Comparison of ENCODE assay signal across 13 mouse cellular contexts in the genomic region with DNA sequence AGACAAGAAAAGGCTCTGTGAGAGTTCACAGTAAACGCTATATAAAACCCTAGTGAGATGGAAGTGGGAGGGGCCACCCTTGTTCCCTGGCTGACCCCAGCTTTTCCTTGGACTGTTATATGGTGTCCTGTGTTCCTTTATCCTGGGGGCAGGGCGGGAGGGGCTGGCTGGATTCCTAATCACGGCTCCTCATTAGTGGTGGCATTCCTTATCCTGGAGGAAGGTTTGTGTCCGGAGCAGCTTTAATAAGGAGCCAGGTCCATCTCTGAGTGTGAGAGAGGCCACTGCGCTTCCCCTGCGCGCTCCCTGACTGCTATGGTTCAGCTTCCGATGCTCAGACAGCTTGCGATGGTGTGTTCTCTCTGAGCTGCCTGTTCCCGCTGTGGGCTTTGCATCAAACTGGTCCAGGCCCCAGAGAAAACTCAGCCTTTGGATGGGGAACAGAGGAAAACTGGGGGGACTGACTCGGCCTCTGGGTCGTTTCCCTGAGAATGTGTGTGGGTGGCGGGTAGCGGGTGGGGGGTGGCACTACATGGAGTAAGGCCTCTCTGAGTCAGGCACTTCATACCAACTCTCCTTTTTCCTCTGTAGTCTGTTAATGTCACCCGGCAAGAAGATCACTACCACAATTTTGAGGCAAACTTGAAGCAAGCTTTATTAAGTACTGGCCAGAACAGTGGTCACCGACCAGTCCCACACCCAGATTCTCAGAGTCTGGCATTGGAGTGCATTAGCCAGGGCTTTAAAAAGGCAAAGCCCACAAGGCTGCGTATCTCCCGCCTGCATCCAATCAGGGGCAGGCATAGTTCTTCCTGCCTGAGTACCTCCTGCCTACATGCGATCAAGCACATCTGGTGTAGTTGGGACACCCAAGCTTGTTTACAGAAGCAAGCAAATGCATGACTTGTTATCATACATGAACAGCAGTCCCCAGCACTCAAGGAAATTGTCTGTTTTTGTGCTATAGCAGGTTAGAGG. TPM values are rescaled to one million over a fixed set of nuclear protein-coding genes. Genes with fewer than 3 reads are reported as not detected.
DNase-seq lines count a peak whose midpoint lies in the region; ATAC-seq and TF ChIP-seq lines count a peak whose summit lies in the region.
"Had no signal": no experiment of that assay in that cellular context is flagged by ENCODE, and none has a peak within 500 bp of the region (broad histone marks: within the 10 kb centered on the region; RNA-seq: fewer than 3 reads in every experiment).

No protein-coding gene starts in this region.

- H3K4me1 ChIP-seq in kidney, postnatal 0 days (replicated peaks; ENCODE audit: insufficient read depth, low read length) = 0 out of 2 replicates have a peak, but pooled peaks cover under 1% of the 10 kb centered on the region
- H3K4me1 ChIP-seq in MEL (ENCODE audit: control insufficient read depth in 1 of 2, insufficient read depth in 2 of 2, low read length in 2 of 2) = no peaks in the 10 kb centered on the region
- H3K4me1 ChIP-seq in embryonic facial prominence, embryonic 11.5 days (ENCODE audit: control insufficient read depth, insufficient read depth, low read length) = no peaks in the 10 kb centered on the region

- 50% methylated on average over 19 of the region's 19 CpGs for WGBS in kidney, postnatal 0 days
- WGBS in embryonic facial prominence, embryonic 11.5 days = 42% methylated on average over 19 of the region's 19 CpGs

- no peaks in the 10 kb centered on the region for H3K9me3 ChIP-seq in kidney, postnatal 0 days (replicated peaks; ENCODE audit: low read length)
- H3K9me3 ChIP-seq in MEL (replicated peaks; ENCODE audit: insufficient read depth, low read length) = no peaks in the 10 kb centered on the region
- no peaks in the 10 kb centered on the region for H3K9me3 ChIP-seq in embryonic facial prominence, embryonic 11.5 days (replicated peaks; ENCODE audit: control insufficient read depth, low read length)
- H3K9me3 ChIP-seq: heart, embryonic 12.5 days had no signal

- no peak for ATAC-seq in kidney, postnatal 0 days (replicated peaks; ENCODE audit: low FRiP score, low read depth)
- no peak for ATAC-seq in embryonic facial prominence, embryonic 11.5 days (replicated peaks; ENCODE audit: insufficient number of reproducible peaks, low FRiP score, low TSS enrichment, low read depth)

- no peaks in the 10 kb centered on the region for H3K27me3 ChIP-seq in kidney, postnatal 0 days (ENCODE audit: insufficient read depth, low read length)
- no peaks in the 10 kb centered on the region for H3K27me3 ChIP-seq in MEL (ENCODE audit: control insufficient read depth in 1 of 2, insufficient read depth in 2 of 2, low read length in 2 of 2)
- H3K27me3 ChIP-seq in embryonic facial prominence, embryonic 11.5 days (ENCODE audit: control insufficient read depth, insufficient read depth, low read length) = no peaks in the 10 kb centered on the region
- H3K27me3 ChIP-seq in myocyte (ENCODE audit: control insufficient read depth, insufficient read depth, insufficient read length) = no peaks in the 10 kb centered on the region

- TF ChIP-seq CTCF in kidney, postnatal 0 days (IDR thresholded peaks at IDR 0.05; ENCODE audit: low read depth) = no peak
- no peak for TF ChIP-seq CTCF in MEL (IDR thresholded peaks at IDR 0.05 in 2 of 3, conservative IDR thresholded peaks at IDR 0.05 in 1 of 3; ENCODE audit: control insufficient read depth in 1 of 3, insufficient read depth in 1 of 3, low read depth in 2 of 3, low read length in 3 of 3, poor library complexity in 1 of 3, severe bottlenecking in 1 of 3)

- no peak overlapping the region for H3ac ChIP-seq in myocyte (ENCODE audit: control insufficient read depth, insufficient read length)

- no peak for TF ChIP-seq POLR2A in MEL (IDR thresholded peaks at IDR 0.05; ENCODE audit: control insufficient read depth in 1 of 2, insufficient read depth in 1 of 2, low read depth in 1 of 2, low read length in 2 of 2, poor library complexity in 1 of 2)
- TF ChIP-seq POLR2A in myocyte (IDR thresholded peaks at IDR 0.05; ENCODE audit: insufficient read length, low read depth) = no peak

- no peak for TF ChIP-seq RAD21 in MEL (IDR thresholded peaks at IDR 0.05; ENCODE audit: low read depth, low read length)

- no peak overlapping the region for H3K4me3 ChIP-seq in kidney, postnatal 0 days (replicated peaks; ENCODE audit: low read depth, low read length)
- no peak overlapping the region for H3K4me3 ChIP-seq in MEL (ENCODE audit: control insufficient read depth in 1 of 2, insufficient read depth in 1 of 2, low read depth in 2 of 2, low read length in 2 of 2)
- no peak overlapping the region for H3K4me3 ChIP-seq in embryonic facial prominence, embryonic 11.5 days (ENCODE audit: low read depth, low read length)
- no peak overlapping the region for H3K4me3 ChIP-seq in myocyte
- H3K4me3 ChIP-seq: erythroblast, embryonic 14.5 days; heart, embryonic 12.5 days had no signal

- TF ChIP-seq EP300 in MEL (IDR thresholded peaks at IDR 0.05; ENCODE audit: low read depth in 1 of 2, low read length in 2 of 2) = no peak

- intact Hi-C loops in gastrocnemius, postnatal 36 days (cut with DNase I) = no loop called here

- H3K27ac ChIP-seq in kidney, postnatal 0 days = no peak overlapping the region
- no peak overlapping the region for H3K27ac ChIP-seq in MEL (ENCODE audit: control insufficient read depth, low read depth, low read length)
- no peak overlapping the region for H3K27ac ChIP-seq in embryonic facial prominence, embryonic 11.5 days (replicated peaks; ENCODE audit: low read depth, low read length)

- no peak overlapping the region for H3K9ac ChIP-seq in kidney, postnatal 0 days (ENCODE audit: low read depth, low read length)
- H3K9ac ChIP-seq in MEL (ENCODE audit: control insufficient read depth, low read depth, low read length, poor library complexity, severe bottlenecking) = no peak overlapping the region
- no peak overlapping the region for H3K9ac ChIP-seq in embryonic facial prominence, embryonic 11.5 days (replicated peaks; ENCODE audit: low read length)
- H3K9ac ChIP-seq: heart, embryonic 12.5 days had no signal

- no peaks in the 10 kb centered on the region for H3K36me3 ChIP-seq in kidney, postnatal 0 days (ENCODE audit: insufficient read depth, low read length)
- no peaks in the 10 kb centered on the region for H3K36me3 ChIP-seq in MEL (ENCODE audit: control insufficient read depth in 1 of 2, insufficient read depth in 2 of 2, low read length in 2 of 2)
- no peaks in the 10 kb centered on the region for H3K36me3 ChIP-seq in embryonic facial prominence, embryonic 11.5 days (replicated peaks; ENCODE audit: control insufficient read depth, insufficient read depth, low read depth, low read length)
- H3K36me3 ChIP-seq in myocyte (ENCODE audit: control insufficient read depth, insufficient read depth) = no peaks in the 10 kb centered on the region
- H3K36me3 ChIP-seq: heart, embryonic 12.5 days had no signal

- H3K79me2 ChIP-seq in MEL (ENCODE audit: control insufficient read depth, insufficient read depth, low read length, poor library complexity) (no peaks in the 10 kb centered on the region), myocyte (ENCODE audit: control insufficient read depth, insufficient read depth) (no peaks in the 10 kb centered on the region)

- no peak overlapping the region for H3K4me2 ChIP-seq in kidney, postnatal 0 days (ENCODE audit: low read length)
- no peak overlapping the region; the same call in 1 of the 2 replicates for H3K4me2 ChIP-seq in embryonic facial prominence, embryonic 11.5 days (ENCODE audit: low read depth, low read length)
- H3K4me2 ChIP-seq in myocyte (ENCODE audit: low read depth) = peak overlapping the region; percentile 93
- H3K4me2 ChIP-seq: heart, embryonic 12.5 days had no signal

- peak; percentile 14 for DNase-seq in kidney, postnatal 0 days (ENCODE audit: low spot score)
- DNase-seq in kidney, postnatal 4 days = no peak
- peak; percentile 25 for DNase-seq in MEL (ENCODE audit: low read depth, low spot score)
- DNase-seq in embryonic facial prominence, embryonic 11.5 days (ENCODE audit: low spot score) = peak; percentile 40
- DNase-seq in gastrocnemius, postnatal 36 days = no peak
- DNase-seq in spleen, postnatal 10 days (ENCODE audit: low spot score in 2 of 2) = no peak
- DNase-seq in right cerebral cortex, postnatal 14 days = no peak
- DNase-seq: cerebellum, adult 18-20 months; lung, postnatal 14 days; thymus, postnatal 25 days had no signal

TF ChIP-seq in MEL, 35 proteins besides CTCF, POLR2A, EP300 and RAD21:
- peak; percentile 27; the same call in 1 of the 2 replicates for TF ChIP-seq TAL1 (IDR thresholded peaks at IDR 0.05; ENCODE audit: low read length)
- no peak for TF ChIP-seq GATA1 (IDR thresholded peaks at IDR 0.05; ENCODE audit: low read depth, low read length)

TF ChIP-seq in myocyte, 11 proteins besides CTCF, POLR2A, EP300 and RAD21:
- TF ChIP-seq CEBPB (IDR thresholded peaks at IDR 0.05; ENCODE audit: insufficient read depth, poor library complexity, severe bottlenecking) = no peak
- no peak for TF ChIP-seq MAX (IDR thresholded peaks at IDR 0.05; ENCODE audit: low read depth)
- no peak for TF ChIP-seq E2F4 (IDR thresholded peaks at IDR 0.05; ENCODE audit: insufficient read depth)
- TF ChIP-seq MYOD1 (IDR thresholded peaks at IDR 0.05; ENCODE audit: control insufficient read depth in 1 of 3, insufficient read length in 2 of 3, low read depth in 2 of 3) = no peak
- TF ChIP-seq REST (IDR thresholded peaks at IDR 0.05; ENCODE audit: insufficient read depth, insufficient read length) = no peak
- no peak for TF ChIP-seq POLR2AphosphoS2 (IDR thresholded peaks at IDR 0.05; ENCODE audit: insufficient read length, low read depth)
TF ChIP-seq in myocyte: peak in this region for 0.

RNA-seq across cellular contexts. Expression of a gene that starts 13.9 kb away (rescaled TPM):
- polyA plus RNA-seq in kidney, postnatal 0 days (2015; fragmentation: Nextera tagmentation; extraction: Ambion mirVana) = 7.5 and 9.5 TPM in 2 replicates
- total RNA-seq in MEL (2012; rRNA removed) = 0.35 and 0.72 TPM in 2 replicates
- 1 to 10 TPM in 1 of 2 experiments, not detected in 1; 2.5 TPM for polyA plus RNA-seq in MEL (2012; ENCODE audit: insufficient read depth in 1 of 2, insufficient read length in 2 of 2, low read depth in 1 of 2, low replicate concordance in 2 of 2, missing spikeins in 1 of 2)
- polyA plus RNA-seq in embryonic facial prominence, embryonic 11.5 days (2014; fragmentation: Nextera tagmentation; extraction: Ambion mirVana) = 5.7 and 7.7 TPM in 2 replicates
- 13.3 TPM for polyA plus RNA-seq in myocyte (2012; fragmentation: generic; extraction: Trizol)
- total RNA-seq in gastrocnemius, postnatal 36 days (2021) = 1 to 10 TPM; 1.6 to 2.0 TPM

RNA-seq across cellular contexts. Expression of a gene that starts 46.3 kb away (rescaled TPM):
- 1.2 and 1.3 TPM in 2 replicates for polyA plus RNA-seq in kidney, postnatal 0 days (2015; fragmentation: Nextera tagmentation; extraction: Ambion mirVana)
- total RNA-seq in MEL (2012; rRNA removed) = 17.0 and 17.5 TPM in 2 replicates
- polyA plus RNA-seq in MEL (2012; ENCODE audit: insufficient read depth in 1 of 2, insufficient read length in 2 of 2, low read depth in 1 of 2, low replicate concordance in 2 of 2, missing spikeins in 1 of 2) (10 to 100 TPM in 1 of 2 experiments, not detected in 1; 16.1 TPM), myocyte (2012; fragmentation: generic; extraction: Trizol) (26.0 TPM)
- polyA plus RNA-seq in embryonic facial prominence, embryonic 11.5 days (2014; fragmentation: Nextera tagmentation; extraction: Ambion mirVana) = 0.08 and 0.20 TPM in 2 replicates
- under 1 TPM; 0.17 to 0.20 TPM for total RNA-seq in gastrocnemius, postnatal 36 days (2021)

Comparison
In these comparisons a context has a peak if more than half of its experiments do, and no peak if none do; other contexts are left out.
1. DNase-seq: peak in kidney, postnatal 0 days (single experiment), MEL (single experiment) and embryonic facial prominence, embryonic 11.5 days (single experiment); none in kidney, postnatal 4 days (0 of 2), gastrocnemius, postnatal 36 days (0 of 2), spleen, postnatal 10 days (0 of 2) and right cerebral cortex, postnatal 14 days (single experiment).